Mouse (Mus musculus) kidney, embryonic 14.5 days (tissue): ENCODE results near the gene Rab31. TPM values are rescaled to one million over a fixed set of nuclear protein-coding genes. Genes with fewer than 3 reads are reported as not detected.
A peak's percentile ranks its signal among the peaks of the same experiment; 100 is the strongest.

ENCODE experiments used
- ATAC-seq: fragments of 200-750 bp; cut with Nextera tagmentation; 2 replicates; pipeline ENCODE4 v1.8.0; 2017; ENCODE audit warnings: moderate number of reproducible peaks, mild to moderate bottlenecking, moderate TSS enrichment, moderate library complexity; ENCODE audit not compliant: low FRiP score, low TSS enrichment
- H3K27ac ChIP-seq: fragments of 300-500 bp; sonication (generic); 2 replicates; pipeline ENCODE4 v1.5.1; 2014; ENCODE audit warnings: low read depth, mild to moderate bottlenecking, low read length, moderate library complexity, mixed read lengths
- H3K27me3 ChIP-seq: fragments of 300-500 bp; sonication (generic); 2 replicates; pipeline ENCODE4 v1.6.1; 2014; ENCODE audit warnings: mild to moderate bottlenecking, low read length; ENCODE audit not compliant: control insufficient read depth, insufficient read depth
- H3K36me3 ChIP-seq: fragments of 300-500 bp; sonication (generic); 2 replicates; pipeline ENCODE4 v1.6.1; 2014; ENCODE audit warnings: low read length, mixed read lengths; ENCODE audit not compliant: control insufficient read depth, insufficient read depth
- H3K4me1 ChIP-seq: fragments of 300-500 bp; sonication (generic); 2 replicates; pipeline ENCODE4 v1.6.1; 2014; ENCODE audit warnings: low read length, mixed read lengths; ENCODE audit not compliant: control insufficient read depth, insufficient read depth
- H3K4me2 ChIP-seq: fragments of 300-500 bp; sonication (generic); replicated peaks from 2 replicates; pipeline ENCODE4 v1.6.1; 2014; ENCODE audit warnings: low read depth, mild to moderate bottlenecking, low read length
- H3K4me3 ChIP-seq: fragments of 300-500 bp; sonication (generic); 2 replicates; pipeline ENCODE4 v1.5.1; 2014; ENCODE audit warnings: mild to moderate bottlenecking, low read length
- H3K9ac ChIP-seq: fragments of 300-500 bp; sonication (generic); 2 replicates; pipeline ENCODE4 v1.6.1; 2014; ENCODE audit warnings: low read depth, mild to moderate bottlenecking, low read length, moderate library complexity
- H3K9me3 ChIP-seq: fragments of 300-500 bp; sonication (generic); 2 replicates; pipeline ENCODE4 v1.6.1; 2016; ENCODE audit warnings: low read length; ENCODE audit not compliant: control insufficient read depth
- WGBS: fragments of 180-500 bp; shearing (Covaris S2); extraction: QIAGEN DNeasy Blood & Tissue Kit; methylation state at CpG from one replicate; pipeline ENCODE4 v1.1.7; 2014; 5-methylcytosine and 5-hydroxymethylcytosine counted together
- polyA plus RNA-seq: library from polyadenylated mRNA; unstranded; fragments of >200 nt; fragmentation: Nextera tagmentation; extraction: Ambion mirVana; gene quantifications from 2 replicates; pipeline ENCODE4 v1.2.1, GENCODE M21; 2014

Rab31 gene
- polyA plus RNA-seq, 1 experiment from 2014 or later, result 38.0 TPM

DNA sequence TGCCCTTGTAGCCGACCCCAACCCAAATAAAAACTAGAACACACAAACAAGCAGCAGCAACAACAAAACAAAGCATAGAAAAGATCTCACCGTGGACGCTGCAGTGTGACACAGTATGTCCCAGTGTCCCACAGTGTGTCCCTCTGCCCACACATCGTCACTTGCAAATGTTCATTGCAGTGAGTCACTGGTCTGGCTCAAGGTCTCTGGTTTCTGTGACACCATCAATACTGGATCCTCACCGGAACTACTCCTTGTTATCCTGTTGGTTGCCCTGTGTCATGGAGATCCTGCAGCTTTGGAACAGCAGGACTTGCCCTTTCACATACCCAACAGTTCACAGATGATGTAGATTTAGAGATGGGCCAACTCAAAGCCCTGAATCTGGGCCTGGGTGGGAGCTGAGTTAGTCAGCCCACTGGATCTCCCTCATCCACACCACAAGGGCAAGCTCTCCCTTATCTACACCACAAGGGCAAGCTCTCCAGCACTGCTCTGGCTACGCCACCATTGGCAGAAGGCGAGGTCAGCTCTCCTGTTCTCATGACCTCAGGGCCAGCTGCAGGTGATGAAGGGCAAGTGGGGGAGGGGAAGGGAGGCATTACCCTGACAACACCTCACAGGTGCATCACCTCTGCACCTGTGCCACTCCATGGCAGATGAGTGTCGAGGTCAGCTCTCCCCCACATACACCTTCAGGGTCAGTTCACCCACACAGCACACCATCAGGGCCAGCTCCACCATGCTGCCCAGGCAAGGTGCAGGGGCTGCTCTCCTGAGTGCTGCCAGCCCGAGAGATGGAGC is 124.0 kb downstream of the Rab31 start:
- no peak for ATAC-seq

GRCm38 (mm10) chr17:65647961-65648360 is 124.6 kb downstream of the Rab31 start:
- Histone ChIP-seq H3K9me3 (no peaks in the 10 kb centered on the region), H3K4me2 (no peak overlapping the region), H3K9ac (no peak overlapping the region), H3K27ac (no peak overlapping the region), H3K4me3 (no peak overlapping the region), H3K27me3 (no peaks in the 10 kb centered on the region), H3K4me1 (no peaks in the 10 kb centered on the region; the same call in 1 of the 2 replicates), H3K36me3 (no peaks in the 10 kb centered on the region)
- WGBS, result 49% methylated on average over 5 of the region's 5 CpGs
- no peak for ATAC-seq

More for the DNA sequence above, 124.0 kb downstream of the Rab31 start:
- WGBS, result 84% methylated on average over 9 of the region's 9 CpGs
- H3K4me1 ChIP-seq, result no peaks in the 10 kb centered on the region; the same call in 1 of the 2 replicates
- H3K4me3 ChIP-seq, result no peak overlapping the region
- no peak overlapping the region for H3K4me2 ChIP-seq
- H3K27ac ChIP-seq, result no peak overlapping the region
- H3K9me3 ChIP-seq, result no peaks in the 10 kb centered on the region
- no peaks in the 10 kb centered on the region for H3K36me3 ChIP-seq
- no peaks in the 10 kb centered on the region for H3K27me3 ChIP-seq
- H3K9ac ChIP-seq, result no peak overlapping the region

- Histone ChIP-seq H3K4me3 (no peak overlapping the region), H3K4me1 (peaks cover 6% of the 10 kb centered on the region), H3K4me2 (no peak overlapping the region), H3K36me3 (no peaks in the 10 kb centered on the region), H3K9ac (no peak overlapping the region), H3K27me3 (no peaks in the 10 kb centered on the region), H3K27ac (no peak overlapping the region), H3K9me3 (no peaks in the 10 kb centered on the region)
- 82% methylated on average over 6 of the region's 6 CpGs for WGBS
- ATAC-seq, result no peak
Observed at GRCm38 (mm10) chr17:65647226-65647625, 125.3 kb downstream of the Rab31 start.

- Histone ChIP-seq H3K27me3 (no peaks in the 10 kb centered on the region), H3K4me2 (no peak overlapping the region), H3K9me3 (no peaks in the 10 kb centered on the region), H3K9ac (no peak overlapping the region), H3K36me3 (no peaks in the 10 kb centered on the region), H3K27ac (no peak overlapping the region), H3K4me3 (no peak overlapping the region), H3K4me1 (peaks cover 6% of the 10 kb centered on the region)
- WGBS, result 62% methylated on average over 5 of the region's 5 CpGs
- ATAC-seq, result no peak
Observed at GRCm38 (mm10) chr17:65643579-65643978, 129.0 kb downstream of the Rab31 start.

- H3K9me3 ChIP-seq, result no peaks in the 10 kb centered on the region
- no peaks in the 10 kb centered on the region for H3K36me3 ChIP-seq
- 0 out of 2 replicates have a peak, but pooled peaks have one; percentile 24 for ATAC-seq
- H3K4me2 ChIP-seq, result no peak overlapping the region
- no peaks in the 10 kb centered on the region for H3K27me3 ChIP-seq
- 33% methylated on average over 10 of the region's 10 CpGs for WGBS
- no peak overlapping the region for H3K27ac ChIP-seq
- H3K9ac ChIP-seq, result no peak overlapping the region
- H3K4me3 ChIP-seq, result no peak overlapping the region
- H3K4me1 ChIP-seq, result peaks cover 6% of the 10 kb centered on the region
Observed at GRCm38 (mm10) chr17:65643051-65643521, 129.5 kb downstream of the Rab31 start.

DNA sequence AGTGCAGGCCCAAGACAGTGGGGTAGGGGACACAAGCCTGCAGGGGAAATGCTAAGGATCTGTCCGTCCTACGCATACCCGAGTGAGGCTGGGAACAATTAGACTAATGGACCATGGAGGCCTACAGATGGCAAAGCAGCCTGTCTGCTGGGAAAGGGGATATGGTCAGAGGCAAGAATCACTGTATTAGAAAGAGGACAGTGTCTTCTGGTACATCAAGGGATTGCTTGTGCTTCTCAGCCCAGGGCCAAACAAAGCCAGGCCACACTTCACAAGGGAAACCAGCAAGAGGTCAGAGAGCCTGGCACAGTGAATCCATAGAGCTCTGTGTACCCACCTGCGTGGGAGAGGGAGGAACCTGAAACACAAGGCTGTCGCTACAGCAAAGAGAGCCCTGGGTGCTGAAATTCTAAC is 130.0 kb downstream of the Rab31 start:
- WGBS, result 31% methylated on average over 5 of the region's 5 CpGs
- no peak overlapping the region for H3K4me2 ChIP-seq
- H3K27ac ChIP-seq, result no peak overlapping the region
- H3K36me3 ChIP-seq, result no peaks in the 10 kb centered on the region
- no peaks in the 10 kb centered on the region for H3K9me3 ChIP-seq
- H3K4me1 ChIP-seq, result peaks cover 6% of the 10 kb centered on the region
- H3K27me3 ChIP-seq, result no peaks in the 10 kb centered on the region
- no peak overlapping the region for H3K4me3 ChIP-seq
- peak; percentile 59; the same call in 1 of the 2 replicates for ATAC-seq
- no peak overlapping the region for H3K9ac ChIP-seq

DNA sequence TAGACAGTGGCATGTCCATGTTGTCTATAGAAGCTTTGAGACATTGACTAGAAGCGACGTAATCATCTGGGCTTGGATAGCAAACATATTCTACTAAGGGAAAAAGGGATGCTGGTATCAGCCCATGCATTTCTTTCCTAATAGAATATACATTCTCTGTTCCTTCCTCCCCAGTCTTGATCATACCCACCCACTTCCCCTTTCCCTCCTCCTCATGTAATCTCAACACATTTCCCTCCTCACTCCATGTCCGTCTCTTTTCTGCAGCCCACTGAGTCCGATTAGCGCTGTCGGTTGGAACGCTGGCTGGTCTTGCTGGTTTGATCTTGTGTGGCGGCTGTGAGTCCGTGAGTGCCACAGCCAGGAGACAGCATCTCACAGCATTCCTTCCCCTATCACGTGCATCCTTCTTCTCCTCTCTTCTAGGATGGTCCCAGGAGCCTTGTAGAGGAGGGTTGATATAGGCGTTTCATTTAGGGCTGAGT is 130.8 kb downstream of the Rab31 start, which contains the start of gene Txndc2:
Gene Txndc2 (minus strand): TSS at position 435 of the 485 bp plus-strand sequence.
- H3K4me2 ChIP-seq, result no peak within 1 kb of the TSS
- no peak within 1 kb of the TSS for H3K9ac ChIP-seq
- no peaks in the 10 kb centered on the region for H3K9me3 ChIP-seq
- no peak for ATAC-seq
- no peaks in the 10 kb centered on the region for H3K27me3 ChIP-seq
- 83% methylated on average over 11 of the region's 11 CpGs for WGBS
- no peak within 1 kb of the TSS for H3K27ac ChIP-seq
- H3K36me3 ChIP-seq, result no peaks in the 10 kb centered on the region
- peaks cover 6% of the 10 kb centered on the region for H3K4me1 ChIP-seq
- no peak within 1 kb of the TSS for H3K4me3 ChIP-seq

GRCm38 (mm10) chr17:65639144-65639543 is 133.4 kb downstream of the Rab31 start:
- Histone ChIP-seq H3K27ac (no peak overlapping the region), H3K36me3 (no peaks in the 10 kb centered on the region), H3K27me3 (no peaks in the 10 kb centered on the region), H3K4me2 (no peak overlapping the region), H3K9me3 (no peaks in the 10 kb centered on the region), H3K9ac (no peak overlapping the region), H3K4me1 (peaks cover 6% of the 10 kb centered on the region), H3K4me3 (no peak overlapping the region)
- ATAC-seq, result no peak
- WGBS, result 90% methylated on average over 1 of the region's 1 CpGs

DNA sequence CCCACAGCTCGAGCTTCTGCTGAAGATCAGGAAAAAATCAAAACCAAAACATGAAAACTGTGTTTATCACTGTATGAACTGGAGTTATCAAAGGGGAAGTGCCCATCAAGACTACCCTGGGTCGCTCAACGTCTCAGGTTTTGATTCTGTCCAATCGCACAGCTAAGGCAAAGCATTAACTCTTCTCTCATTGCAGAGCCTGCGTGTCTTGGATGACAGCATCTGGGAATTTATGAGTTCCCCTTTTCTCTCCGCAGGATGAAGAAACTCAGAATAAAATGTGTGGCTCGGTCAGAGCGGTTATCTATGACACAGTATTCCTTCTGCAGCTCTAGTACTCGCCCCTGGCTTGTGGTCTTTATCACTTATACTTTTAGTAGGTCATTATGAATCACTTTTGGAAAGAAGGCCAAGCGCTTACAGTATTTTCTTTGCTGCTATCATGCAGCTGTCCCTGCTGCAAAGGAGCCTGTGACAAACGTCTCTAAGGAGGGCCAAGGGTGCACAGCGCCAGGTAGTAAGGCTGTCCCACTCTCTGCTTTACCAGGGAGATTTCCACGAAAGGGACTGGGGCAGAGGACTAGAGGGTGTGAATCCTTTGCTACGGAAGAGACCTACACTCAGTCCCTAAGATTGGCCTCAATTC is 136.7 kb downstream of the Rab31 start:
- no peak overlapping the region for H3K9ac ChIP-seq
- no peak overlapping the region for H3K27ac ChIP-seq
- no peak for ATAC-seq
- no peaks in the 10 kb centered on the region for H3K36me3 ChIP-seq
- H3K4me1 ChIP-seq, result no peaks in the 10 kb centered on the region
- 46% methylated on average over 14 of the region's 14 CpGs for WGBS
- no peak overlapping the region for H3K4me2 ChIP-seq
- H3K27me3 ChIP-seq, result no peaks in the 10 kb centered on the region
- H3K9me3 ChIP-seq, result no peaks in the 10 kb centered on the region
- no peak overlapping the region for H3K4me3 ChIP-seq
